Mouse (Mus musculus): ENCODE measurements around the gene Tpk1. TPM values are rescaled to one million over a fixed set of nuclear protein-coding genes. Genes with fewer than 3 reads are reported as not detected.

The Tpk1 gene
- total RNA-seq, 2 experiments from 2014 or later = 8.0 to 17.3 TPM

- DNase-seq = no peak
Observed at GRCm38 (mm10) chr6:43354562-43355241, 311.4 kb downstream of the Tpk1 start.

GRCm38 (mm10) chr6:43353446-43353845 lies 312.6 kb downstream of the Tpk1 start:
- DNase-seq = no peak

- DNase-seq = no peak
Observed at GRCm38 (mm10) chr6:43349083-43349482, 317.0 kb downstream of the Tpk1 start.

GRCm38 (mm10) chr6:43347637-43348036 lies 318.4 kb downstream of the Tpk1 start:
- DNase-seq = peak in 1 of 2 experiments; percentile 12

GRCm38 (mm10) chr6:43343006-43343405 lies 323.1 kb downstream of the Tpk1 start:
- no peak for DNase-seq

GRCm38 (mm10) chr6:43342386-43342785 lies 323.7 kb downstream of the Tpk1 start:
- no peak for DNase-seq

GRCm38 (mm10) chr6:43338804-43339203 lies 327.3 kb downstream of the Tpk1 start:
- DNase-seq = no peak

GRCm38 (mm10) chr6:43337491-43337961 lies 328.6 kb downstream of the Tpk1 start:
- DNase-seq = no peak

- no peak for DNase-seq
Observed at GRCm38 (mm10) chr6:43335619-43336234, 330.4 kb downstream of the Tpk1 start.

GRCm38 (mm10) chr6:43333479-43333878 lies 332.6 kb downstream of the Tpk1 start:
- no peak for DNase-seq

- no peak for DNase-seq
Observed at GRCm38 (mm10) chr6:43312961-43313656, 353.0 kb downstream of the Tpk1 start.

- DNase-seq = no peak
Observed at GRCm38 (mm10) chr6:43312546-43312945, 353.5 kb downstream of the Tpk1 start.

- DNase-seq = no peak
Observed at GRCm38 (mm10) chr6:43310071-43310470, 356.0 kb downstream of the Tpk1 start.

- no peak for DNase-seq
Observed at GRCm38 (mm10) chr6:43309454-43309853, 356.6 kb downstream of the Tpk1 start, which contains the start of gene Nobox. TSS of gene Nobox (minus strand) at chr6:43309554.

- DNase-seq = no peak
Observed at GRCm38 (mm10) chr6:43297508-43297850, 368.6 kb downstream of the Tpk1 start.

- no peak for DNase-seq
Observed at GRCm38 (mm10) chr6:43296798-43297507, 369.1 kb downstream of the Tpk1 start.

- no peak for DNase-seq
Observed at GRCm38 (mm10) chr6:43295908-43296307, 370.2 kb downstream of the Tpk1 start.

Data from adrenal gland, postnatal 36 days (tissue).